In genomic region chr1:139314297-139314874, GRCm38 (mm10) we compare ENCODE assay signal across 11 mouse cellular contexts.
A peak's percentile ranks its signal among the peaks of the same experiment; 100 is the strongest.
DNase-seq lines count a peak whose midpoint lies in the region; ATAC-seq and TF ChIP-seq lines count a peak whose summit lies in the region.
"Had no signal": no experiment of that assay in that cellular context is flagged by ENCODE, and none has a peak within 500 bp of the region (broad histone marks: within the 10 kb centered on the region; RNA-seq: fewer than 3 reads in every experiment).

No protein-coding gene starts in this region.

- no peaks in the 10 kb centered on the region for H3K27me3 ChIP-seq in midbrain, embryonic 13.5 days
- H3K27me3 ChIP-seq in midbrain, embryonic 11.5 days (ENCODE audit: control insufficient read depth, insufficient read depth, low read length) = no peaks in the 10 kb centered on the region
- no peaks in the 10 kb centered on the region for H3K27me3 ChIP-seq in kidney, embryonic 14.5 days (ENCODE audit: control insufficient read depth, insufficient read depth, low read length)
- H3K27me3 ChIP-seq in stomach, postnatal 0 days (ENCODE audit: control insufficient read depth, insufficient read depth, low read length) = no peaks in the 10 kb centered on the region
- H3K27me3 ChIP-seq: liver, embryonic 13.5 days had no signal

- ATAC-seq in midbrain, embryonic 13.5 days = 0 out of 2 replicates have a peak, but pooled peaks have one; percentile 27
- ATAC-seq in midbrain, embryonic 11.5 days (ENCODE audit: low FRiP score) = no peak; the same call in 1 of the 2 replicates
- ATAC-seq in kidney, embryonic 14.5 days (ENCODE audit: low FRiP score, low TSS enrichment) = peak; percentile 66; the same call in 1 of the 2 replicates
- no peak for ATAC-seq in stomach, postnatal 0 days (ENCODE audit: low FRiP score, low TSS enrichment)
- no peak for ATAC-seq in frontal cortex, adult (ENCODE audit: low TSS enrichment)

- H3K4me1 ChIP-seq in midbrain, embryonic 13.5 days (replicated peaks) = no peaks in the 10 kb centered on the region
- H3K4me1 ChIP-seq in midbrain, embryonic 11.5 days (ENCODE audit: control insufficient read depth, insufficient read depth, low read length) = no peaks in the 10 kb centered on the region
- no peaks in the 10 kb centered on the region for H3K4me1 ChIP-seq in kidney, embryonic 14.5 days (ENCODE audit: control insufficient read depth, insufficient read depth, low read length)
- no peaks in the 10 kb centered on the region for H3K4me1 ChIP-seq in stomach, postnatal 0 days (replicated peaks; ENCODE audit: control insufficient read depth, insufficient read depth)
- H3K4me1 ChIP-seq: heart, embryonic 10.5 days; liver, embryonic 13.5 days had no signal

- intact Hi-C loops in heart, postnatal 10 days (cut with DNase I) = no loop called here
- intact Hi-C loops in heart, postnatal 25 days (cut with DNase I) = loop anchor here (2.0 kb wide), 1 partner anchor 24 kb away; no protein-coding TSS in a partner anchor

- no peak overlapping the region for H3K27ac ChIP-seq in midbrain, embryonic 13.5 days
- H3K27ac ChIP-seq in midbrain, embryonic 11.5 days (ENCODE audit: low read depth, low read length) = no peak overlapping the region
- H3K27ac ChIP-seq in kidney, embryonic 14.5 days (ENCODE audit: low read depth, low read length) = no peak overlapping the region
- H3K27ac ChIP-seq in stomach, postnatal 0 days (replicated peaks) = no peak overlapping the region
- H3K27ac ChIP-seq: heart, embryonic 10.5 days; liver, embryonic 13.5 days had no signal

- H3K9me3 ChIP-seq in midbrain, embryonic 13.5 days = no peaks in the 10 kb centered on the region
- H3K9me3 ChIP-seq in midbrain, embryonic 11.5 days (ENCODE audit: control insufficient read depth, low read length) = no peaks in the 10 kb centered on the region
- H3K9me3 ChIP-seq in kidney, embryonic 14.5 days (ENCODE audit: control insufficient read depth, low read length) = no peaks in the 10 kb centered on the region
- H3K9me3 ChIP-seq in stomach, postnatal 0 days (ENCODE audit: control insufficient read depth, low read length) = no peaks in the 10 kb centered on the region
- H3K9me3 ChIP-seq: heart, embryonic 10.5 days; liver, embryonic 13.5 days had no signal

- peak; percentile 24 to 28 for DNase-seq in heart, postnatal 10 days
- no peak for DNase-seq in heart, postnatal 25 days (ENCODE audit: low spot score)
- DNase-seq in midbrain, embryonic 11.5 days (ENCODE audit: low spot score, missing footprints) = no peak
- DNase-seq in stomach, postnatal 0 days (ENCODE audit: low spot score) = no peak
- no peak for DNase-seq in urinary bladder, adult 2 months (ENCODE audit: low spot score)
- DNase-seq: liver, embryonic 13.5 days; thymus, postnatal 14 days had no signal

- no peak overlapping the region for H3K4me3 ChIP-seq in midbrain, embryonic 13.5 days (replicated peaks)
- no peak overlapping the region for H3K4me3 ChIP-seq in midbrain, embryonic 11.5 days (ENCODE audit: low read depth, low read length)
- H3K4me3 ChIP-seq in kidney, embryonic 14.5 days (ENCODE audit: low read length) = no peak overlapping the region
- H3K4me3 ChIP-seq in stomach, postnatal 0 days (ENCODE audit: low read depth, low read length) = no peak overlapping the region
- H3K4me3 ChIP-seq: heart, embryonic 10.5 days; liver, embryonic 13.5 days had no signal

- no peaks in the 10 kb centered on the region for H3K36me3 ChIP-seq in midbrain, embryonic 13.5 days
- H3K36me3 ChIP-seq in midbrain, embryonic 11.5 days (ENCODE audit: control insufficient read depth, insufficient read depth, low read length) = no peaks in the 10 kb centered on the region
- no peaks in the 10 kb centered on the region for H3K36me3 ChIP-seq in kidney, embryonic 14.5 days (ENCODE audit: control insufficient read depth, insufficient read depth, low read length)
- H3K36me3 ChIP-seq in stomach, postnatal 0 days (ENCODE audit: control insufficient read depth, insufficient read depth, low read length) = no peaks in the 10 kb centered on the region
- H3K36me3 ChIP-seq: heart, embryonic 10.5 days; liver, embryonic 13.5 days had no signal

- H3K9ac ChIP-seq in midbrain, embryonic 13.5 days (replicated peaks) = no peak overlapping the region
- H3K9ac ChIP-seq in midbrain, embryonic 11.5 days (ENCODE audit: low read length) = no peak overlapping the region
- no peak overlapping the region for H3K9ac ChIP-seq in kidney, embryonic 14.5 days (ENCODE audit: low read depth, low read length)
- no peak overlapping the region for H3K9ac ChIP-seq in stomach, postnatal 0 days (ENCODE audit: low read length)
- H3K9ac ChIP-seq: liver, embryonic 13.5 days had no signal

- WGBS in midbrain, embryonic 13.5 days = 92% methylated on average over 4 of the region's 4 CpGs
- WGBS in midbrain, embryonic 11.5 days = 83% methylated on average over 4 of the region's 4 CpGs
- 86% methylated on average over 4 of the region's 4 CpGs for WGBS in kidney, embryonic 14.5 days
- WGBS in stomach, postnatal 0 days = 77% methylated on average over 4 of the region's 4 CpGs

- no peak for TF ChIP-seq EP300 in stomach, postnatal 0 days (optimal IDR thresholded peaks at IDR 0.05)

- H3K4me2 ChIP-seq in midbrain, embryonic 13.5 days (replicated peaks) = no peak overlapping the region
- H3K4me2 ChIP-seq in midbrain, embryonic 11.5 days = no peak overlapping the region
- no peak overlapping the region for H3K4me2 ChIP-seq in kidney, embryonic 14.5 days (replicated peaks; ENCODE audit: low read depth, low read length)
- H3K4me2 ChIP-seq in stomach, postnatal 0 days (replicated peaks; ENCODE audit: low read depth) = no peak overlapping the region
- H3K4me2 ChIP-seq: liver, embryonic 13.5 days had no signal

- peak; percentile 56 for TF ChIP-seq CTCF in stomach, postnatal 0 days (IDR thresholded peaks at IDR 0.05; ENCODE audit: low read depth)

Comparison
In these comparisons a context has a peak if more than half of its experiments do, and no peak if none do; other contexts are left out.
1. DNase-seq: peak in heart, postnatal 10 days (2 of 2); none in heart, postnatal 25 days (single experiment), midbrain, embryonic 11.5 days (single experiment), stomach, postnatal 0 days (single experiment) and urinary bladder, adult 2 months (single experiment).
2. ATAC-seq: peak in midbrain, embryonic 13.5 days (single experiment) and kidney, embryonic 14.5 days (single experiment); none in midbrain, embryonic 11.5 days (single experiment), stomach, postnatal 0 days (single experiment) and frontal cortex, adult (single experiment).